Mouse (Mus musculus): ENCODE data around the gene Slc39a3.

DNA sequence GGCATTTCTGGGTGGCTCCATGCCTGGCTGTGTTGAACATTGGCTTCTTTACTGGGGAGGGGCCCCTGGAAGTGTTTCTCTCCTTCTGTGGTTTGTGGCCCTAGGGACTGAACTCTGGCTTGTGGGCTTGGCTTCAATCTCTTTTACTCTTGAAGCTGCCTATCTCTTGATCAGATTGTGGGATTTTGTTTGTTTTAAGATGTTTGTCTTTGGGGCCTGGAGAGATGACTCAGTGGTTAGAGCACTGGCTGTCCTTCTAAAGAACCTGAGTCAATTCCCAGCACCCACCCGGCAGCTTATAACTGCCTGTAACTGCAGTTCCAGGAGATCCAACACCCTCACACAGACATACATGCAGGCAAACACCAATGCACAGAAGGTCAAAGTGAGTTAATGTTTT, 39.1 kb upstream of the Slc39a3 start:
- TF ChIP-seq POLR2A (IDR thresholded peaks at IDR 0.05; ENCODE audit: low read depth, low read length) = no peak
- no peak for TF ChIP-seq CTCF (conservative IDR thresholded peaks at IDR 0.05; ENCODE audit: insufficient read depth, insufficient read length, low read depth, low read length)
